Mouse (Mus musculus) CH12.LX (cell line): ENCODE results near the gene Ap1ar. TPM values are rescaled to one million over a fixed set of nuclear protein-coding genes. Genes with fewer than 3 reads are reported as not detected.

Source experiments
- DNase-seq: peaks from one replicate; pipeline ENCODE4 v3.0.0-alpha.2; 2013; ENCODE audit errors: extremely low read depth
- H3K27ac ChIP-seq: 2 replicates; pipeline ENCODE4 v1.5.1; 2012; ENCODE audit warnings: low read depth, mild to moderate bottlenecking, control low read depth, moderate library complexity; ENCODE audit not compliant: insufficient read depth
- H3K27me3 ChIP-seq: replicated peaks from 2 replicates; pipeline ENCODE3; 2012; ENCODE audit warnings: inconsistent platforms
- H3K36me3 ChIP-seq, 2 experiments: replicated peaks in 1 of 2; 2 replicates each; pipeline versions ENCODE3 to v1.6.1; 2012; ENCODE audit warnings: inconsistent platforms in 1 of 2, low read length in 1 of 2, mild to moderate bottlenecking in 1 of 2, mixed read lengths in 1 of 2, moderate library complexity in 1 of 2; ENCODE audit not compliant: control insufficient read depth in 1 of 2, insufficient read depth in 1 of 2
- H3K4me1 ChIP-seq, 2 experiments: 2 replicates each; pipeline ENCODE4 v1.6.1; 2012; ENCODE audit warnings: inconsistent platforms in 1 of 2, moderate library complexity in 1 of 2; ENCODE audit not compliant: insufficient read depth in 2 of 2, control insufficient read depth in 1 of 2
- H3K4me2 ChIP-seq: 2 replicates; pipeline ENCODE4 v1.6.1; 2012; ENCODE audit warnings: low read depth, mild to moderate bottlenecking, control low read depth; ENCODE audit not compliant: poor library complexity, insufficient read depth, severe bottlenecking
- H3K4me3 ChIP-seq, 3 experiments: fragments of 150-350 bp in 1 of 3; sonication (generic) in 1 of 3; replicated peaks in 1 of 3; 2 replicates each; pipeline versions ENCODE3 to v1.5.1; 2011 to 2012; ENCODE audit warnings: low read depth in 2 of 3, low read length in 2 of 3, mild to moderate bottlenecking in 2 of 3, moderate library complexity in 2 of 3, control low read depth in 1 of 3, improper control_type of control experiment in 1 of 3, inconsistent platforms in 1 of 3, mixed read lengths in 1 of 3; ENCODE audit not compliant: poor library complexity in 1 of 3
- H3K79me2 ChIP-seq: replicated peaks from 2 replicates; pipeline ENCODE4 v1.6.1; 2012; ENCODE audit warnings: mild to moderate bottlenecking, moderate library complexity; ENCODE audit not compliant: control insufficient read depth, poor library complexity, insufficient read depth, severe bottlenecking; ENCODE audit errors: extremely low read depth
- H3K9ac ChIP-seq: 2 replicates; pipeline ENCODE4 v1.6.1; 2012; ENCODE audit warnings: low read depth, mild to moderate bottlenecking, control low read depth, moderate library complexity; ENCODE audit not compliant: insufficient read depth
- H3K9me3 ChIP-seq: replicated peaks from 2 replicates; pipeline ENCODE3; 2012; ENCODE audit warnings: low read length, inconsistent platforms, mixed read lengths
- BHLHE40 ChIP-seq: IDR thresholded peaks from 2 replicates; pipeline ENCODE4 v1.6.1; 2011; ENCODE audit warnings: mild to moderate bottlenecking, low read depth, low read length, improper control_type of control experiment
- CHD2 ChIP-seq: IDR thresholded peaks from 2 replicates; pipeline ENCODE4 v1.6.1; 2011; ENCODE audit warnings: low read length, improper control_type of control experiment
- CTCF ChIP-seq, 2 experiments: IDR thresholded peaks in 1 of 2; conservative IDR thresholded peaks in 1 of 2; 2 replicates each; pipeline ENCODE4 v1.5.1; 2011 to 2012; ENCODE audit warnings: low read depth in 2 of 2, low read length in 2 of 2, improper control_type of control experiment in 1 of 2, inconsistent platforms in 1 of 2, mild to moderate bottlenecking in 1 of 2, moderate library complexity in 1 of 2
- IRF4 ChIP-seq: IDR thresholded peaks from 2 replicates; pipeline ENCODE4 v1.6.1; 2014; ENCODE audit warnings: low read depth, mild to moderate bottlenecking, inconsistent platforms, low read length, improper control_type of control experiment
- JUND ChIP-seq: conservative IDR thresholded peaks from 2 replicates; pipeline ENCODE4 v1.6.1; 2011; ENCODE audit warnings: low read depth, low read length, improper control_type of control experiment
- KAT2A ChIP-seq: IDR thresholded peaks from 2 replicates; pipeline ENCODE4 v1.6.1; 2012; ENCODE audit warnings: low read length, improper control_type of control experiment, inconsistent platforms; ENCODE audit not compliant: insufficient replicate concordance
- MAX ChIP-seq: IDR thresholded peaks from 2 replicates; pipeline ENCODE4 v1.6.1; 2011; ENCODE audit warnings: low read length, improper control_type of control experiment
- MAZ ChIP-seq: IDR thresholded peaks from 2 replicates; pipeline ENCODE4 v1.6.1; 2012; ENCODE audit warnings: low read depth, mild to moderate bottlenecking, inconsistent platforms, low read length, improper control_type of control experiment, moderate library complexity
- MEF2A ChIP-seq: IDR thresholded peaks from 2 replicates; pipeline ENCODE4 v1.6.1; 2014; ENCODE audit warnings: low read depth, mild to moderate bottlenecking, inconsistent platforms, low read length, improper control_type of control experiment, borderline replicate concordance
- MXI1 ChIP-seq: IDR thresholded peaks from 2 replicates; pipeline ENCODE4 v1.6.1; 2011; ENCODE audit warnings: mild to moderate bottlenecking, low read depth, low read length, improper control_type of control experiment
- NELFE ChIP-seq: IDR thresholded peaks from 2 replicates; pipeline ENCODE4 v1.6.1; 2011; ENCODE audit warnings: low read depth, low read length, improper control_type of control experiment
- NRF1 ChIP-seq: IDR thresholded peaks from 2 replicates; pipeline ENCODE4 v1.6.1; 2014; ENCODE audit warnings: low read depth, mild to moderate bottlenecking, inconsistent platforms, low read length, improper control_type of control experiment, moderate library complexity
- SIN3A ChIP-seq: IDR thresholded peaks from 2 replicates; pipeline ENCODE4 v1.6.1; 2012; ENCODE audit warnings: low read length, improper control_type of control experiment, inconsistent platforms
- SMC3 ChIP-seq: IDR thresholded peaks from 2 replicates; pipeline ENCODE4 v1.6.1; 2011; ENCODE audit warnings: low read depth, low read length, improper control_type of control experiment
- TBP ChIP-seq: conservative IDR thresholded peaks from 2 replicates; pipeline ENCODE4 v1.6.1; 2011; ENCODE audit warnings: low read depth, low read length, improper control_type of control experiment
- UBTF ChIP-seq: IDR thresholded peaks from 2 replicates; pipeline ENCODE4 v1.6.1; 2012; ENCODE audit warnings: low read depth, mild to moderate bottlenecking, inconsistent platforms, low read length, improper control_type of control experiment, moderate library complexity
- USF2 ChIP-seq: conservative IDR thresholded peaks from 2 replicates; pipeline ENCODE4 v1.6.1; 2011; ENCODE audit warnings: low read depth, low read length, improper control_type of control experiment
- ZC3H11A ChIP-seq: IDR thresholded peaks from 2 replicates; pipeline ENCODE4 v1.6.1; 2012; ENCODE audit warnings: low read depth, mild to moderate bottlenecking, inconsistent platforms, low read length, improper control_type of control experiment
- ZNF384 ChIP-seq: IDR thresholded peaks from 2 replicates; pipeline ENCODE4 v1.6.1; 2012; ENCODE audit warnings: low read depth, low read length, improper control_type of control experiment, inconsistent platforms
- dilution Hi-C: fragments of 300-500 bp; cut with MboI; formaldehyde crosslinking; loops from 2 replicates; pipeline ENCODE4 v1.14.3; 2020; ENCODE audit warnings: low sequenced_read_pairs; ENCODE audit not compliant: extremely low pct_unique_long_range_greater_than_20kb, extremely low pct_ligation_motif_present
- in situ Hi-C: fragments of 300-500 bp; cut with MboI; formaldehyde crosslinking; loops from 3 replicates; pipeline ENCODE4 v1.14.3; 2019; ENCODE audit warnings: low sequenced_read_pairs, low pct_ligation_motif_present, low pct_unique_long_range_greater_than_20kb, mixed read lengths
- polyA plus RNA-seq: library from polyadenylated mRNA; unstranded; fragments of >175 nt; gene quantifications from 2 replicates; pipeline ENCODE4 v1.2.1, GENCODE M21; 2012; ENCODE audit warnings: low read depth; ENCODE audit not compliant: insufficient read length
- total RNA-seq, 2 experiments: library from RNA; depleted of rRNA; stranded (reverse); fragments of 300-350 nt in 1 of 2; fragments of >200 nt in 1 of 2; gene quantifications; 2 replicates each; pipeline ENCODE4 v1.2.3; 2012 to 2014

Gene Ap1ar
- total and polyA plus RNA-seq, 3 experiments, result 45.8 to 64.4 (median 51.2) TPM

DNA sequence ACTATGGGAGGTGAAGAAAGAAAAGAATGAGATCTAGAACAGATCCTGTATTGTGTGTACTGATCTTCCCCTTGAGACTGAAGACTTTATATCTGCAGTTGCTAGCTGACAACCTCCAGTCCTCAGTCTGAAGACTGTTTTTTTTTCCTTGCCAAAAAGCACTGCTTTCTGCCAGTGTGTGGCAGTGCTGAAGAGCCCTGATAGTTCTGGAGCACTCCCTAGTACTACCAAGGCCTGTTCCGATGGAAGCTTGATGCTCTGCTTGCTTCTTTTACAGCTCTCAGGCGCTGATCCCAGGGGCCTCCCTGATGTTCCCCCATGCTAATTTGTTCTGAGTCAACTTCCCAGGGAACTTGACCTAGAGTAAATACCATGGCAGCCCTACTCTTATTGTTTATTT is 26.9 kb upstream of the Ap1ar start:
- Histone ChIP-seq H3K79me2 (no peaks in the 10 kb centered on the region), H3K4me3 (no peak overlapping the region), H3K27me3 (no peaks in the 10 kb centered on the region), H3K4me2 (no peak overlapping the region), H3K9ac (no peak overlapping the region), H3K27ac (no peak overlapping the region), H3K9me3 (no peaks in the 10 kb centered on the region), H3K4me1 (peaks cover 2 to 10% of the 10 kb centered on the region in 2 experiments; a peak in 2 of 4 replicates), H3K36me3 (no peaks in the 10 kb centered on the region)
- no peak for DNase-seq
- dilution Hi-C loops (no loop called here), in situ Hi-C loops (no loop called here)
- peak in 1 of 2 experiments; percentile 8; a peak in 1 of 4 replicates for TF ChIP-seq CTCF (conservative IDR thresholded peaks at IDR 0.05 in 1 of 2, IDR thresholded peaks at IDR 0.05 in 1 of 2; ENCODE audit: low read depth in 2 of 2, low read length in 2 of 2)
- no peak for TF ChIP-seq USF2
- TF ChIP-seq ZC3H11A, result no peak

- dilution Hi-C loops (no loop called here), in situ Hi-C loops (no loop called here)
- no peak overlapping the region for H3K9ac ChIP-seq
- peaks cover 2 to 10% of the 10 kb centered on the region in 2 experiments; a peak in 2 of 4 replicates for H3K4me1 ChIP-seq
- H3K4me2 ChIP-seq, result no peak overlapping the region
- no peaks in the 10 kb centered on the region for H3K27me3 ChIP-seq
- no peak overlapping the region for H3K27ac ChIP-seq
- TF ChIP-seq KAT2A, result no peak
- TF ChIP-seq TBP, result no peak
- TF ChIP-seq ZNF384, result no peak
- TF ChIP-seq SIN3A, result no peak
- no peak for TF ChIP-seq NELFE
- TF ChIP-seq IRF4, result no peak
- no peak for TF ChIP-seq MAX
- no peak for TF ChIP-seq MXI1
- TF ChIP-seq SMC3, result no peak
- no peak for TF ChIP-seq BHLHE40
- TF ChIP-seq NRF1, result no peak
- TF ChIP-seq JUND, result no peak
- TF ChIP-seq UBTF, result no peak
- peaks cover 4% of the 10 kb centered on the region for H3K9me3 ChIP-seq
- H3K4me3 ChIP-seq, result no peak overlapping the region
- H3K79me2 ChIP-seq, result no peaks in the 10 kb centered on the region
- DNase-seq, result no peak
- no peaks in the 10 kb centered on the region for H3K36me3 ChIP-seq
These were observed 26.2 kb upstream of the Ap1ar start for GRCm38 (mm10) chr3:127863571-127863970.

DNA sequence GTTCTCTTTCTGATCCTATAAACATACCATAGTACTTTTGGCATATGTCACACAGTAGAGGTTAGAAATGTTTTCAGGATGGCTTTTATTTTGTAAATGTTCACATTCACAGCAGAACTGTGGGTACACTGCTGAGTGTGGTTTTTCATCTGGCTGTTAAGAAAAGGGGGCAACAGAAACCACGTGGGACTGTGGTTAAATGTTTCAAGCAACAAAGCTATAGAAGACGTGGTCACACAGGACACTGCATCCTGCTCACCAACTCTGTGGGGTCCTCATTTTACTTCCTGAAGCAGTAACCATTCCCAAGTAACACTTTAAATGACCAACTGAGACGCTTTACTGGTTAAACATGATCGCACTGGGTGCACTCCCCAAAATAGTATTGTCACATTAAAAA is 25.2 kb upstream of the Ap1ar start:
- no peak overlapping the region for H3K27ac ChIP-seq
- no peak overlapping the region for H3K4me3 ChIP-seq
- no peak for TF ChIP-seq KAT2A
- TF ChIP-seq MAZ, result no peak
- no peak for TF ChIP-seq UBTF
- TF ChIP-seq MEF2A, result no peak
- TF ChIP-seq CHD2, result no peak
- TF ChIP-seq NELFE, result no peak
- no peak for TF ChIP-seq SIN3A
- no peak for TF ChIP-seq JUND
- TF ChIP-seq SMC3, result no peak
- no peak overlapping the region for H3K4me2 ChIP-seq
- peaks cover 4% of the 10 kb centered on the region for H3K9me3 ChIP-seq
- H3K9ac ChIP-seq, result no peak overlapping the region
- H3K79me2 ChIP-seq, result no peaks in the 10 kb centered on the region
- H3K36me3 ChIP-seq, result no peaks in the 10 kb centered on the region
- no peak for DNase-seq
- H3K4me1 ChIP-seq, result peaks cover 2 to 8% of the 10 kb centered on the region in 2 experiments; a peak in 2 of 4 replicates
- H3K27me3 ChIP-seq, result no peaks in the 10 kb centered on the region
- in situ Hi-C loops, result no loop called here
- dilution Hi-C loops, result no loop called here
